Mouse (Mus musculus): Measurements from ENCODE around the gene Mdfic.

Mdfic gene

DNA sequence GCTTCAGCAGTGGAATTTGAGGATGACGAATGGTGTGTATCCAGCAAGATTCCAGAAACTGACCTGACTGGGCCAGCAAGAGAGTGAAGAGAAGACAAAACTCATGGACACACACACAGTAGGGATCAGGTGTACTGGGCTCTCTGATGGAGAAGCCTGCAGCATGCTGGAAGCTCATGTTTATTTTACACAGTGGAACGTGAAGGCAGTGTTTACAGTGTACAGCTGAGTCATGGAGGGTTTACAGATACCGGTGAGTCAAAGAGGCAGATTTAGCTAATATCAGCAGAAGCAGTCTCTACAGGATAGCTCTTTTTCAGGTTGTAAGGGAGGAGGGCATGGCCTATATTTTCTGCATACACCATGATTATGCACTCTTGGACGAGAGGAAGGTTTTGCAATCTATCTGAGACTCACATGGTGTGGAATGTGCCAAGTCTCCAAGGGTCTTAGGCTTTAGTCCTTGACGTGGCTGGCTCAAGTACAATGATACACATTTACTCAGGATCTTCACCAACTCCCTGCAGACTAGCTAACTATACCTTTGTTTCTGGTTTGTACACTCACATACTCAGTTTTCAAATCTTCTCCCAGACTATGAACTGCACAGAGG is 18.0 kb downstream of the Mdfic start:
- in situ Hi-C loops (cut with MboI; ENCODE audit: unreplicated experiment in 2 of 2), result no loop called here

DNA sequence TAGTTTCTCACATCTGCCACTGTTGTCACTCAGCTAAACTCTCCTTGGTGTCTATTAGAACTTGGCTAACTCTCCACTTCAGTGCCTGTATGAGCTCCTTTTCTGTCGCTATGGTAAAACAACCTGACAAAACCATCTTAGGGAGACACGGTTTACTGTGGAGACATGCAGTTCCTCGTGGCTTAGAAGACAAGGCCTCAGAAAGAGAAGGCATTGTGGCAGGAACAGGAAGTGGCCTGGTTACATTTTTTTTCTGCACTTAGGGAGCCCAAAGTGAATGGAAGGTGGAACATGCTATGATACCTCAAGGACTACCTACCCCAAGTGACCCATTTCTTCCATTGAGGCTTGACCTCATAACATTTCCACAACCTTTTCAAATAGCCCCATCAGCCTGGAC is 18.7 kb downstream of the Mdfic start:
- in situ Hi-C loops (cut with MboI; ENCODE audit: unreplicated experiment in 2 of 2), result no loop called here

DNA sequence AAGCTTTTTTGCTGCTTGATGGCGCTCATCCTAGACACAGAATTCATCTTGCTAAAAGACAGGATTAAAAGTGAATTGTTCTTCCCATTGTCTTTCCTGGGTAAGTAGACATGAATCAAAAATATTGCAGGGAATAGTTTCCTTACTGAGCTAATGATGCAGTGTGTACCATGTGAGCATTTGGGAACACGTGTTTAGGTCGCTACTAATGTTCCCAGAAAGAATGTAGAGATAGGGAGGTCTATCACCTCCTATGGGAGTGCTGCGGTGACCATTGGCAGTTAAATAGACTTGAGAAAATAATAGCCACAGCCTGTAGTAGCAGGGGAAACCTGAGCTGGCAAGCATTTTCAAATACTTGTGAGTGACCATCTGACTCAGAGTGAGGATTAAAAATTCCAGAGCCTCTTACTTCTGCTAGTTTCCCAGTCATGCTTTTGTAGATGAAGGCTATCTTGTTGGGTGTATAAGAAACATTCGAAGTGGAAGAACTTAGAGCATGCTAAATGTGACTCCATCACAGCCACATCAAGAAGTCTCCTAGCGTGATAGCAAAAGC is 22.2 kb downstream of the Mdfic start:
- in situ Hi-C loops (cut with MboI; ENCODE audit: unreplicated experiment in 2 of 2), result loop anchor here (10.0 kb wide), 2 partner anchors 102 to 118 kb away; no protein-coding TSS in a partner anchor

DNA sequence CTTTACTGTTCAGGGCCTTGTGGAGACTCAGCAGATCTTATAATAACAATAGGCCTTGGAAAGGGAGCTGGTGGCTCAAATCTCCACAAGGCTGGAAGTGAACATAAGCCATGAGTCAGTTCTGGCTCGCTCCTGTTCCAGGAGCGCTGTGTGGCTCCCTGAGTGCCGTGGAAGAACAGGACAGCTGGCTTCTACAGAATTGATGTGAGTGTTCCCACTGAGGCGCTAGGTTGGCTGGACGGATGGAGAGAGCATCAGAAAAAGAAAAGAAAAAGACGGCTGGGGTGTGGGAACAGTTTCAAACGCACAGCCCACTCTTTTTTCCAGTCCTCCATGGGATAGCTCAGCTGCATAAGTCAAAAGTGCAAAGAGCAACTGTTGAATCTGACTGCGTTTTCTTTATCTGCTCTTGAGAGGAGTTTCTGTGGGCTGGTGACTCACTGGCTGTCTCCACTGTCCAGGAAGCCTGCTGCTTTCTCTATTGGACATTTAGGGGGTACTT is 22.9 kb downstream of the Mdfic start:
- in situ Hi-C loops (cut with MboI; ENCODE audit: unreplicated experiment in 2 of 2), result loop anchor here (10.0 kb wide), 2 partner anchors 101 to 119 kb away; no protein-coding TSS in a partner anchor

DNA sequence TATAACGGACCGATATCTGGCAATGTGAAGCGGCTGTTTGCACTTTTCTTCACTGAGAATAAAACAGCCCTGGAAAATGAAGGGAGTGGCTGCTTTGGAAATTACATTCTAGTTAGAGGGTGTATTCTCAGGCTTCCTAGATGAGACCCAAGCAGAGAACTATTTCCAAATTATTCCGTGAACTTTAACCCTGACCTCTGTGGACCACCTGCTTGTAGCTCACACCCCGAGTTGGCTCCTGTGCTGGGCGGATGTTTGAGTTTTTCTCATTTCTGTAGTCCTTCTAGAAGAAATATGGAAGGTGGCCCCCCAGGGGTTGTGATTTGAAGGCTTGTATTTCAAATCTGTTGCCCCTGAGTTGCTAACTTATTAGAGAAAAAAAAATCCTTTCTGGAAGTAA is 23.3 kb downstream of the Mdfic start:
- in situ Hi-C loops (cut with MboI; ENCODE audit: unreplicated experiment in 2 of 2), result loop anchor here (10.0 kb wide), 2 partner anchors 101 to 119 kb away; no protein-coding TSS in a partner anchor

DNA sequence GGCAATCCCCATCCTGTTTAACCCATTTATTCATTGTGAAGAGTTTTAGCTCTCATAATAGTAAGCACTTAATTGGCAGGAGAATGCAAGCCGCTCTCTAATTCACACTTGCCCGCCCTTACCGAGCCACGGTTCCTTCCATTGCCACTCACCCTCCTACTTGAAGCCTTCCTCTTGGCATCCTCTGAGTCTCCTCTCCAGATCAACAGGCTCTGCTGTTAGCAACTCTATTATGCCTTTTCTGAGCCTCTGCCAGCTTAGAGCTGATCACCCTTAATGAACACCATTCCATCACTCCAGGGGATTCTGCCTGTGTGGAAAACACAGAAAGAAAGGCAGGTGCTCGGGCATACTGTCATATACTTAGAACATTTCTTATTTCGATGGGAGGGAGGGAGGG is 24.9 kb downstream of the Mdfic start:
- in situ Hi-C loops (cut with MboI; ENCODE audit: unreplicated experiment in 2 of 2), result loop anchor here (5.0 to 10.0 kb wide), 3 partner anchors 97 to 121 kb away; no protein-coding TSS in a partner anchor

DNA sequence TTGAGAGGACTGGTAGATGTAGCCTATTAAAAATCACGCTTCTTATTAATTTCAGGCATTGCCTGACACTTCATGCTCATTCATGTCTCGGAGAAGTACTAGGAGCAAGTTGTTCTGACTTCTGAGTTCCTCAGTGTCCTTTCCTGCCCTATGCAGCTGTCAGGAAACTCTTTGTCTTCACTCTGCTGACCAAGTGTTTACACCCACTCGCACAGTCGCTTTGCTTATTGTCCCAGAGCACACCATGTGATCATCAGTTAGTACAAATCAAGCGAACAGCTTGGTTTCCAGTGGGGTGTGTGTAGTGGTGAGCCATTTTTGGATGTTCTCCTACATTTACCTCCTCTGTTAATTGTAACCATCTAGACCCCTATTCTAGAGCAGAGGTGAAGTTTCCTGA is 25.4 kb downstream of the Mdfic start:
- in situ Hi-C loops (cut with MboI; ENCODE audit: unreplicated experiment in 2 of 2), result loop anchor here (5.0 to 10.0 kb wide), 3 partner anchors 96 to 121 kb away; no protein-coding TSS in a partner anchor

DNA sequence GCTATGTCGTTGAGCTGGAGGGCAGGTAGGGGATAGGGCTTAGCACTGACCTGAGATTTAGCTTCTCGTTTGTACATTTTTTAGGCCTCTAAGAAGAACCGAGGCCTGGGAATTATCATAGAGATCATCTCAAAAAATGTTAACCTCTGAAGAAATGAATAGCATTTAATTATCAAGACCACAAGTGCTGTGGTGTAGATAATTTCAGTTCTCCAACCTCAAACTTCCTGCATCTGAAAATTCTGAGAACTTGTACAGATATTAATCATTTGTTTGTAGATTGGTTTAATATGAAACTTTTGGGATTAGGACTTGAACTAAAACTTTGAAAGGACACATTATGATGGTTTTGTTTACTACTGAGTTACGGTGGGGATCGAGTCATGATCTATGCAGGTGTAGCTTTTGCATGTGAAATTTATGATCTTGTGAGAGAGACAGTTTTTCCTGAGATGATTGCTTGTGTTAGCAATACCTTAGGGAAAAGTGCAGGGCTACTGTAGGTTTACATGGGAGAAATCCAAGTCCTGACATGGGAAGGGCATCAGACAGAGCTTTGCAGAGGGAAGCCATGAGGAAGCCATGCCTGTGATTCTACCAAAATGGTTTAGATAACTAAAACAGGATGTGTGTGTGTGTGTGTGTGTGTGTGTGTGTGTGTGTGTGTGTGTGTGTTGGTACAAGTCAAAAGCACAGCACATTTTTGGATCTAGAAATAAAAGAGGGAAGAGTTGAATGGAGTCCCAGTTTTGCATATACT is 27.1 kb downstream of the Mdfic start:
- in situ Hi-C loops (cut with MboI; ENCODE audit: unreplicated experiment in 2 of 2), result loop anchor here (5.0 to 10.0 kb wide), 3 partner anchors 95 to 123 kb away; no protein-coding TSS in a partner anchor

DNA sequence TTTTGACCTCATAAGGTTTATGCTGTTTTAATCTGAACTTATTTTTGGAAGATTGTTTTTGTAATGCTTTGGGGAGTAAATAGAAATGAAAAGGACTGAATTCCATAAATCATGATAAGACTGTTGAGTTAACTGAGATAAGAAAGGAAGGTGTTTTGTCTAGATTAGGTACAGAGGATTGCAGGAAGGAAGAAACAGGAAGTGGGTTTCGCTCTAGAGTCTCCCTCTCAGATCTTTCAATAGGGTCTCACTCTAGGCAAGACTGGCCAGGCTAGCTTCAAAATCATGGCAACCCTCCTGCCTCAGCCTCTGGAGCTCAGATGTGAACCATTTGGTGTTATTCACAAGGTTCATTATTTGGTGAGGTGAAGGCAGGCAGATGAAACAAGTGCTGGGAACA is 27.8 kb downstream of the Mdfic start:
- in situ Hi-C loops (cut with MboI; ENCODE audit: unreplicated experiment in 2 of 2), result loop anchor here (5.0 to 10.0 kb wide), 3 partner anchors 94 to 123 kb away; no protein-coding TSS in a partner anchor

DNA sequence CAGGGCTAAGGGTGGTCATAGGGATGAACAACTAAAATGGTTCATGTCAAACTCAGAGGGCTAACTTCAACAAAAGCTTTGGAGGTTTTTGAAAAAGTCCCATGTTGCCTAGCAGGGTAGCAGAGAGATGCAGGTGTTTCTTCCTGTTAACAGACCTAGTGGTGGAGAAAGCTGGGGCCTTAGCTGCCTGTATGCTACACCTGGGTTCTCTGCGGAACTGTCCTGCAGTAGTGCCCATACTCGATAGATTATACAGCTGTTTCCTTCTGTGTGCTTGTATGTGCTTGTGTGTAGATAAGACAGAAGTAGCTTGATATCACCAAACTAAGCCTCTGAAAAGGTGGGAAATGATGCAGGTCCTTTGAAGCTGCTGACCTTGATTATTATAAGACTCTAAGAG is 28.5 kb downstream of the Mdfic start:
- in situ Hi-C loops (cut with MboI; ENCODE audit: unreplicated experiment in 2 of 2), result loop anchor here (5.0 to 10.0 kb wide), 3 partner anchors 93 to 124 kb away; no protein-coding TSS in a partner anchor

DNA sequence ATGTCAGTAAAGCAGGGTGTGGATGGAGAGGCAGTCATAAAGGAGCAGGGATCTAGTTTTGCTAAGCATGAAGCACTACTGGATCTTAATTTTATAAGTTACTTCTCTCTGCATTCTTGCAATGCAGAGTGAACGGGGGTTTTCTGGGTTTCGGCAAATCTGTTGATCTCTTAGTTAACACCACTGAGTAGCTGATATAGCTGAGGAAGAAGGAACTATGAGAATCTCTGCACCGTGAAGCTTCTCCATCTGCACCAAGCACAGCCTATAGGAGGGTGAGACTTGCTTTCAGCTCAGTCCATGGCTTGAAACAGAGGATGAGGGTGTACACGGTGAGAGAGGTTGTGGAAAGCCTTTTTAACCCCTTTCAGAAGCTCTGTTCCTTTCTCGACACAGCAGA is 29.6 kb downstream of the Mdfic start:
- in situ Hi-C loops (cut with MboI; ENCODE audit: unreplicated experiment in 2 of 2), result no loop called here

DNA sequence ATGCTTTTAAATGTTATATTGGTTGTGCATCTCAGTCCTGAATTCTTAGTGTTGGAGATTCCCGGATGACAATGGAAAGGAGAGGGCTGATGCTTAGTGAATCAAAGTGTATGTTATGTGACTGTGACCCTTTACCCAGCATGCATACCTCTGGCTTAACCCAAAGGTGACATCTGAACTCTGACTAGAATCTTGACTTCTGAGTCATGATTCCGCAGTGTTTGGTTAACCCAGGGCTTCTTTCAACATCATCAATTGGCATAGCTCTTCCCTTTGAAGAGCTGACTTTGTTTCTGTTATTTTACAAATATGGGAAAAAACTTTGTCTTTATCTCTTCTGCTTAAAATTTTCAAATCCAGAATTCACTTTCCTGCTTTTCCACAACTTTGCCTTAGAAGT is 30.9 kb downstream of the Mdfic start:
- in situ Hi-C loops (cut with MboI; ENCODE audit: unreplicated experiment in 2 of 2), result no loop called here

DNA sequence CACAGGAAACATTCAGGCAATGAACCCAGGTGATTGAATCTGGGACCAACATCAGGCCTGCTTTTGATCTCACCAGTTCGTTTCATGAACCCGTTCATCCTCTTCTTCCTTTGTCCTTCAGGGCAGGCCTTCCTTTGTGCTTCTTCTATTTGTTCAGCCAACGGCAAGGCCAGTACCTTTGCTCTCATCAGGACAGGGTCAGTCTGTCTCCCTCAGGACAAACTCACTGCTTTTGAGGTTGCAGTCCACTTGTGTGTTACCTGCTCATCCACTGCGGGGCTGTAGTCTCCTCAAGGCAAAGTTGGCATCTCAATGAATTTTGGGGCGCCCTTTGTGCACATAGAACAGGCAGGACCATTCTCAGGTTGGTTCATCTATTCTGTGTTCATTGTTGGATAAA is 31.7 kb downstream of the Mdfic start:
- in situ Hi-C loops (cut with MboI; ENCODE audit: unreplicated experiment in 2 of 2), result no loop called here

DNA sequence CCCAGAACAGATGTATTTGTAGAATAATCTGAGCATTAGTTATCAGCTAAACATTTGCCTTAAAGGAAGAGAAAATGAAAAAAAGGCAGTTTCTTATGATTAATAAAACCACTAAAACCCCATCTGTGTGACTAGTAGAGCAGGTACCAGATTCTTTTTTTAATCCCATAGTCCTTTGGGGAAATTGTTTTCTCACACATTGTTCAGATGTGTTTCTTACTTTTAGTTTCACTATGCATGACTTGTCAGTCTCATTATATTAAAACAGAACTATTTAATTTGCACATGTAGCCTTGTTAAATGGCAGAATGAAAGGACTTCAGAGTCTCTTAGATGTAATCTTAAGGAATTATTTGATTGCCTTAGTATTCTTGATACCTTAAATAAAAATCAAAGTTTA is 32.7 kb downstream of the Mdfic start:
- in situ Hi-C loops (cut with MboI; ENCODE audit: unreplicated experiment in 2 of 2), result no loop called here

DNA sequence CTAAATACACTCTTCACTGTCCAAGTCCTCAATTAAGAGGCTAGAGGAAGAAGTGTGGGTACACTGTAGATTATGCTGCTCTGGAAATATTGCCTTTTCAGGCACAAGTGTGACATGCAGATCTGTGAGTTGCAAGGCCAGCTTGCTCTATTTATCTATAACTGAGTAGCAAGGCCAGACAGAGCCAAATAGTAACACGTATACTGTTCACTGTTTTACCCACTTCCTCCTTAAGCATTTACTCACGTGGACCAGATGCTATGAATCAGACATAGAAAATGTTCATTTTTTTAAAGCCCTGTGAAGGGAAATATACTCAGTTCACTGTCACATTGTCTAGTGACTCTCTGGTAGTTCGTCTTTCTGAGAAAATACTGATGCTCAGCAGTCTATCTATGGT is 37.9 kb downstream of the Mdfic start:
- in situ Hi-C loops (cut with MboI; ENCODE audit: unreplicated experiment in 2 of 2), result no loop called here

DNA sequence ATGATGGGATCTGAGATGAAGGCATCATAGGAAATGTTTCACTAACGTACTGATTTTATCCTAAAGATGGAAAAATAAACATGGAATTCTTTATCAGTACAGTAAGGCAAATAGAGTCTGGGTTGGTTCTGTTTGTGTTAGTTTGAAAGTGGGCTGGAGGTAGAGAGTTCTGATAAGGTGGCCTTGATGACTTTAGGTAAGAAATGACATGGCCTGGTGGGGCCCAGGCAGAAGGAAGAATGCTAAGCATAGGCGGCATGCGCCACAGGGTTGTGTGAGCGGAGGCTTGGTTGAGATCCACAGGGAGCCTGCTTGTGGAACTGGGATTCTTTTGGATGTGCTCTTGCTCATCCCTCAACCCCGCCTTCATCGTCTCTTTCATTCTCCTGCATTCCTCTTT is 40.3 kb downstream of the Mdfic start:
- in situ Hi-C loops (cut with MboI; ENCODE audit: unreplicated experiment in 2 of 2), result no loop called here

DNA sequence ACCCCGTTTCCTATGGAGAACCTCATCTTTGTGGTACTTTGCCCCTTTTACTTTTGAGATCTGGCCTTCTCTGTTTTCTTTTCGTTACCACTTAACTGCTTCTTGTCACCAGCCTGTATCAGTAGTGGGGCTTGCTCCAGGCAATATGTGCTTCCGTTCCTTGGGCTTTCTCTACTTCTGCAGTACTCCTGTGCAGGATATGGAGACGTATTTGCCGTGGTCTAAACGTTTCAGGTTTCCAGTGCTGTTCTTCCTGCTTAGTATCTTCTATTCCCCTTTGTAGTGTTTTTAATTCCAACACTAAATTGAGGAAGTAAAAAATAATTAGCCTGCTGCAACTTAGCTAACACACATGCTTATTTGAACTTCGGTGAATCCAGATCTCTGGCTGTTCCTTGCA is 43.6 kb downstream of the Mdfic start:
- in situ Hi-C loops (cut with MboI; ENCODE audit: unreplicated experiment in 2 of 2), result no loop called here

DNA sequence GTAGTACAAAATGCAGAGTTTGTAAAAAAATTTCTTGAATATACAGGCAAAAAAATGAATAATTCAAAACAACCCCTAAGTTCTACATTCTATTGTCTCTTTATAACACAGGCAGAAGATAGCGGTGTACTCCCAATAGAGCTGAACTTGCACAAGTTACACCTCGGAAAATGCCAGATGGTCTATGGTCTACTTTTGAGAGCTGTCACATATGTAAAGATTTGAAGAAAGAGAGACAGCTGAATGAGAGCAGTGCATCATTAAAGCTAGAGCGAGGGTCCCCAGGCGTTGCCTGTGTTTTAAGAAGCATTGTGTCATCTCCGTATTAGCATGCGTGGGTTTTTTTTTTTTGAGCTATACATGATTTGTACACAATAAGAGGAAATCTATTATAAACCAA is 47.0 kb downstream of the Mdfic start:
- in situ Hi-C loops (cut with MboI; ENCODE audit: unreplicated experiment in 2 of 2), result no loop called here

DNA sequence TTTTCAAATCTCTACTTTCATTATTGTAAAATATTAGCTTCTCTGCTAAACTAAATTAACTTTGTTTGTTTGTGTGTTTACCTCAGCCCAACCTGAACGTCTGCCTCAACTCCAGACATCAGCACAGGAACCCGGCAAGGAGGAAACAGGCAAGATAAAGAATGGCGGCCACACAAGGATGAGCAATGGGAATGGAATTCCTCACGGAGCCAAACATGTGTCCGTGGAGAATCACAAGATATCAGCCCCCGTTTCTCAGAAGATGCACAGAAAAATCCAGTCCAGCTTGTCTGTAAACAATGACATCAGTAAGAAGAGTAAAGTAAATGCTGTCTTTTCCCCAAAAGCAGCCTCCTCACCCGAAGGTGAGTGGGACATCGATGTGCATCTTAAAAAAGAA is 49.7 kb downstream of the Mdfic start:
- in situ Hi-C loops (cut with MboI; ENCODE audit: unreplicated experiment in 2 of 2), result no loop called here

DNA sequence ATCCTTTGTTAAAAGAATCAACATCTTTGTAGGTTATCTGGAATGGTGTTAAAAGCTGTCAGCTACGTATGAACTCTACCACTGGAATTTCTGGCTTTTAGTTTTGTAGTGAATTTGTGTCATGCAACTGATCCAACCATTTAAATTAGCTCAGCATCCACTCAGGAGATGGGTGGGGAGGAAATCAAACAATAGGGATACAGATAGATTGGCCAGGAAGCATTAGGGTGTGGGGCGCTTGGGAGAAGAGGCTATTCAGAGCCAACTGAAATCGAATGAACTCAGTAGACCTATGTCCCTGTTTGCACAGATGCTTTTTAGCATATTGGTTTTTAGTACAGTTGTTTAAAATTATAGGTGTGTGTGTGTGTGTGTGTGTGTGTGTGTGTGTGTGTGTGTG is 56.6 kb downstream of the Mdfic start:
- in situ Hi-C loops (cut with MboI; ENCODE audit: unreplicated experiment in 2 of 2), result no loop called here

DNA sequence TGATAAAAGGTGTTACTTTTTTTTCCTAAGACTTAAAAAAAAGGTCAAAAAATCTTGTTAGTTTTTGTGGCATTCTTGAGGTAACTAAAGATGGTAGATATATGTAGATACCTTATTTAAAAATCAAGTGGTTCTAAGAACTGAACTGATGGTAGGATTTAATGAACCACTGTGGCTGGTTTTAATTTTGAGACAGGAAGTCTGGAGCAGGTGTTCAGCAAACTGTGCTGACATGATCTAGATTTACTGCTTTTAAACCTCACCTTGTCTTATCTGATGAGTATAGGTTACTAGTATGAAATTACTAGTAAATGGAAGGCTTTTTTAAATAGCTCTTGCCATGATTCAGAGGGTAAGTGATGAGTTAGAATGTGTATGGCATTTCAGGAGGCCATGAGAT is 59.7 kb downstream of the Mdfic start:
- in situ Hi-C loops (cut with MboI; ENCODE audit: unreplicated experiment in 2 of 2), result no loop called here

Measured in v-Abl transformed pro-B cells (cell line).